Mouse (Mus musculus) small intestine, adult 2 months (tissue): ENCODE results near the gene Rfwd3. TPM values are rescaled to one million over a fixed set of nuclear protein-coding genes. Genes with fewer than 3 reads are reported as not detected.
A peak's percentile ranks its signal among the peaks of the same experiment; 100 is the strongest.

ENCODE experiments used
- H3K27ac ChIP-seq: fragments of 200-500 bp; 2 replicates; pipeline ENCODE4 v1.5.1; 2012; ENCODE audit warnings: low read depth, low read length, control low read depth, inconsistent platforms; ENCODE audit not compliant: insufficient read depth
- H3K27me3 ChIP-seq: fragments of 200-500 bp; 2 replicates; pipeline ENCODE4 v1.6.1; 2012; ENCODE audit warnings: mild to moderate bottlenecking, moderate library complexity, low read length, inconsistent platforms; ENCODE audit not compliant: control insufficient read depth, insufficient read depth
- H3K36me3 ChIP-seq: fragments of 200-500 bp; 2 replicates; pipeline ENCODE4 v1.6.1; 2012; ENCODE audit warnings: mild to moderate bottlenecking, low read length, control low read depth, inconsistent platforms; ENCODE audit not compliant: control insufficient read depth, insufficient read depth
- H3K4me1 ChIP-seq: fragments of 200-500 bp; 2 replicates; pipeline ENCODE4 v1.6.1; 2012; ENCODE audit warnings: low read length, inconsistent platforms, mixed read lengths; ENCODE audit not compliant: control insufficient read depth, insufficient read depth, insufficient read length
- H3K4me3 ChIP-seq: fragments of 200-500 bp; 2 replicates; pipeline ENCODE4 v1.5.1; 2012; ENCODE audit warnings: low read depth, mild to moderate bottlenecking, control low read depth, inconsistent platforms, low read length, moderate library complexity
- CTCF ChIP-seq: fragments of 200-500 bp; IDR thresholded peaks from 2 replicates; pipeline ENCODE4 v1.5.1; 2012; ENCODE audit warnings: low read depth, mild to moderate bottlenecking, control low read depth, inconsistent platforms, low read length, moderate library complexity, mixed read lengths; ENCODE audit not compliant: insufficient replicate concordance, insufficient read length; ENCODE audit errors: extremely low read depth
- POLR2A ChIP-seq: fragments of 200-500 bp; IDR thresholded peaks from 2 replicates; pipeline ENCODE4 v1.6.1; 2012; ENCODE audit warnings: low read depth, mild to moderate bottlenecking, control low read depth, inconsistent platforms, low read length, moderate library complexity
- WGBS: fragments of 180-500 bp; shearing (Covaris S2); methylation state at CpG from one replicate; pipeline ENCODE4 v1.1.7; 2018; 5-methylcytosine and 5-hydroxymethylcytosine counted together
- polyA plus RNA-seq: library from polyadenylated mRNA; depleted of rRNA; stranded (reverse); fragments of >200 nt; gene quantifications from 2 replicates; pipeline ENCODE4 v1.2.3, GENCODE M21; 2012; rRNA removed

The Rfwd3 gene
- polyA plus RNA-seq, 1 experiment = 9.1 TPM

DNA sequence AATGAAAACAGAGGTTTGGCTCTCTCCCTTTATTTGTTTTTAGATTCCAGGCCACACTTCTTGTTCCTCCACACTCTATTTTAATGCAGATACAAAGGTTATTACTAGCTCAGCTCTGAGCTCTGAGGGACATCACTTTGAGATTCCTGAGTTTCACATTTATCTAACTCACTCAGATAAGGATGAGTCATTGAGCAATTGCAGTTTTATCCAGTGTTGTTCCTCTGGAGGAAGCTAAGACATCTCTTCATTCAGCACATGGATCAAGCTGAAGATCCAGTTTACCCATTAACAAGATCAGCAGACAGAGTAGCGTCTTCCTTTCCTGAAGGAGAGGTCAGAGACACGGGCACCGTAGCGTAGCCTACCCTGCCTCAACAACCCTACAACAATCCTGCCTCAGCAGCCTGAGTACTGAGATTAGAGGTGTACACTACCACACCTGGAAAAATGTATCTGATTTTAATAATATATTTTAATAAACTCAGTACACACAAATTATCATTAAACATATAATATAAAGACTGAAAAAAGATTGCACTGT is 53.7 kb downstream of the Rfwd3 start:
- no peak overlapping the region for H3K4me3 ChIP-seq
- H3K36me3 ChIP-seq = no peaks in the 10 kb centered on the region
- H3K27ac ChIP-seq = peak overlapping the region; percentile 48; the same call in 1 of the 2 replicates
- H3K27me3 ChIP-seq = no peaks in the 10 kb centered on the region
- TF ChIP-seq CTCF (no peak), POLR2A (no peak)
- peaks cover 6% of the 10 kb centered on the region; the same call in 1 of the 2 replicates for H3K4me1 ChIP-seq
- 35% methylated on average over 4 of the region's 4 CpGs for WGBS

DNA sequence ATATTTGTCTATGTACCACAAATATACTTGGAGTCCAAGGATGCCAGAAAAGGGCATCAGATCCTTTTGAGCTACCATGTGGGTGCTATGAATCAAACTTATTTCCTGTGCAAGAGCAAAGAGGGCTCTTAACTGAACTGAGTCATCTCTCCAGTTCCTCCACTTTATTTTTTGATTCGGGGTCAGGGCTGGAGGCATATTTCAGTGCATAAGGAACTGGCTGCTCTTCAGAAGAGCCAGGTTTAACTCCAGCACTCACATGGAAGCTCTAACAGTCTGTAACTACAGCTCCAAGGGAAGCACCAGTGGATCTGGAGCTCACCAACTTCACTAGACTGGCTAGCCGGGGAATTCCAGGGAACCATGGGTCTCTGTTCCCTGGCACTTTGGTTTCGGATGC is 62.7 kb downstream of the Rfwd3 start:
- TF ChIP-seq CTCF = no peak
- TF ChIP-seq POLR2A = no peak
- Histone ChIP-seq H3K4me3 (no peak overlapping the region), H3K36me3 (no peaks in the 10 kb centered on the region), H3K27me3 (no peaks in the 10 kb centered on the region), H3K4me1 (peaks cover 2% of the 10 kb centered on the region; the same call in 1 of the 2 replicates), H3K27ac (no peak overlapping the region)
- WGBS = 79% methylated on average over 3 of the region's 3 CpGs

DNA sequence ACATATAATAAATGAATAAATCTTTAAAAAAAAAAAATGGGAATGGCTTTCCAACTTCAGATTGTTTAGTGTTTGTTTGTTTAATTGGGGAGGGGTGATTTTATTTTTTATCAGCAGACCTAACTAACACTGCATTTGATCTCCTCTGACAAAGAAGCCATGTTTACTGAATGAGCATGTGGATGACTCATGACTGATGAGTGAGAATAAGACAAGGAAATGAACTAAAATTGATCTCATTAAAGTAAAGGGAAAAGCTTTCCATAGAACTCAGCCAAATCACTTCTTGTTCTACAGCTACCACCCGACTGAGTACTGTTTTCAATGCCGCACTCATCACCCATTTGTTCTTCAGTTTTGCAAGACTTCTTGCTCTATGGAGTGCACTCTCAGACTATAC is 66.3 kb downstream of the Rfwd3 start:
- Histone ChIP-seq H3K4me3 (no peak overlapping the region), H3K36me3 (no peaks in the 10 kb centered on the region), H3K4me1 (peaks cover 2% of the 10 kb centered on the region; the same call in 1 of the 2 replicates), H3K27ac (no peak overlapping the region), H3K27me3 (no peaks in the 10 kb centered on the region)
- 71% methylated on average over 2 of the region's 2 CpGs for WGBS
- TF ChIP-seq POLR2A (no peak), CTCF (no peak)

DNA sequence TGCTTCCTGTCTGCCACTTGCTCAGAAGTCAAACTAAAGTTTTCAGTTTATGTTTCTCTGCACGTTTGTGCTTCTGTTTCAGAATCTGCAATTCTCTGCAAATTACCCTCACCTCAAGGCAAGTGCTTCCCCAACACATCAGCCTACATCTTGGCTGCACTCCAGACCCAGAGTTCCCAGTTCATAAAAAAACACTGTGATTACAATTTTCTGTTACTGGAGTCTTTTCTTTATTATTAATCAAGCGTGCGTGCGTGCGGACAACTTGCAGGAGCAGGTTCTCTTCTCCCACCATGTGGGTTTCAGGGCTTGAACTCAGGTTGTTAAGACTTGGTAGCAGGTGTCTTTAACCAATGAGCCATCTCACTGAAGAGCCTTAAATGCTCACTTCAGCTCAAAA is 75.9 kb downstream of the Rfwd3 start:
- TF ChIP-seq CTCF = no peak
- TF ChIP-seq POLR2A = no peak
- no peaks in the 10 kb centered on the region for H3K36me3 ChIP-seq
- WGBS = 46% methylated on average over 5 of the region's 5 CpGs
- no peak overlapping the region for H3K4me3 ChIP-seq
- H3K27me3 ChIP-seq = no peaks in the 10 kb centered on the region
- no peak overlapping the region for H3K27ac ChIP-seq
- no peaks in the 10 kb centered on the region for H3K4me1 ChIP-seq

Other genes with a start within 250 kb of the Rfwd3 start
- gene Exosc6, start 243.9 kb downstream of the Rfwd3 start, polyA plus RNA-seq = 23.6 and 25.8 TPM in 2 replicates
- gene Clec18a, start 207.8 kb downstream of the Rfwd3 start, polyA plus RNA-seq = not detected in 2 replicates
- 6.4 and 6.7 TPM in 2 replicates for gene Pdpr, start 205.6 kb downstream of the Rfwd3 start, polyA plus RNA-seq
- 11.0 and 26.0 TPM in 2 replicates for gene Glg1, start 41.0 kb downstream of the Rfwd3 start, polyA plus RNA-seq
- gene Mlkl, start 38.0 kb upstream of the Rfwd3 start, polyA plus RNA-seq = 0.48 and 0.72 TPM in 2 replicates
- 0.19 and 2.2 TPM in 2 replicates for gene Fa2h, start 93.6 kb upstream of the Rfwd3 start, polyA plus RNA-seq
- gene Wdr59, start 221.9 kb upstream of the Rfwd3 start, polyA plus RNA-seq = 2.1 and 2.2 TPM in 2 replicates
- gene Znrf1, start 235.9 kb upstream of the Rfwd3 start, polyA plus RNA-seq = 18.7 and 25.7 TPM in 2 replicates